Mouse (Mus musculus): Measurements from ENCODE around the gene Ky. TPM values are rescaled to one million over a fixed set of nuclear protein-coding genes. Genes with fewer than 3 reads are reported as not detected.

Gene Ky
- polyA plus RNA-seq, 1 experiment from 2014 or later = 0.36 TPM

DNA sequence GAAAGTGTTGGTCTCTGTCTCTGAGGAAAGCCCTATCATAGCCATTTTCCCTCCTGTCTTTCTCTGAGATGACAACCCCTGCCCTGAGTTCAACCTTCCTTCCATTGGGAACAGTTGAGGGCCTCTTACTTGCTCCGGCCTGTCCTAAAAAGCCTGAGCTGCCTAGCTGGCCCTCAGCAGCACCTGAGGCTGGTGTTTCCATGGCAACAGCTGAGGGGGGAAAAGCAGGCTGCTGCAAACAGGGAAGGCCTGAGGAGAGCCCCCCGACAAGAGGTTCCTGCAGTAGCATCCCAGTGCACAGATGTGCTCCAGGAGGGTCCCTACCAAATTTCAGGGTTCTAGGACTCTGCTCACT is 38.2 kb downstream of the Ky start:
- WGBS = 46% methylated on average over 2 of the region's 2 CpGs
- H3K27ac ChIP-seq = no peak overlapping the region
- peaks cover 19% of the 10 kb centered on the region for H3K4me1 ChIP-seq
- ATAC-seq (ENCODE audit: borderline replicate concordance, extremely low read depth, low FRiP score, low TSS enrichment) = peak; percentile 15; the same call in 1 of the 2 replicates
- peaks cover 20% of the 10 kb centered on the region; the same call in 1 of the 2 replicates for H3K27me3 ChIP-seq
- no peak overlapping the region for H3K4me3 ChIP-seq
- H3K36me3 ChIP-seq = no peaks in the 10 kb centered on the region
- no peaks in the 10 kb centered on the region for H3K9me3 ChIP-seq
- no peak overlapping the region for H3K9ac ChIP-seq
- no peak overlapping the region for H3K4me2 ChIP-seq

GRCm38 (mm10) chr9:102544116-102544772 is 38.7 kb downstream of the Ky start:
- H3K9ac ChIP-seq = no peak overlapping the region
- 15% methylated on average over 11 of the region's 11 CpGs for WGBS

GRCm38 (mm10) chr9:102544773-102545366 is 39.3 kb downstream of the Ky start:
- Histone ChIP-seq H3K4me3 (peak overlapping the region; percentile 32), H3K27me3 (peaks cover 20% of the 10 kb centered on the region; the same call in 1 of the 2 replicates), H3K9me3 (no peaks in the 10 kb centered on the region), H3K36me3 (no peaks in the 10 kb centered on the region), H3K9ac (no peak overlapping the region), H3K27ac (no peak overlapping the region), H3K4me1 (peaks cover 19% of the 10 kb centered on the region), H3K4me2 (peak overlapping the region; percentile 69)
- peak; percentile 49; the same call in 1 of the 2 replicates for ATAC-seq (ENCODE audit: borderline replicate concordance, extremely low read depth, low FRiP score, low TSS enrichment)
- WGBS = under 1% methylated on average over 26 of the region's 26 CpGs

More at GRCm38 (mm10) chr9:102544116-102544772, 38.7 kb downstream of the Ky start:
- H3K9me3 ChIP-seq = no peaks in the 10 kb centered on the region
- no peaks in the 10 kb centered on the region for H3K36me3 ChIP-seq
- no peak overlapping the region for H3K27ac ChIP-seq
- H3K4me3 ChIP-seq = peak overlapping the region; percentile 32
- H3K4me1 ChIP-seq = peaks cover 19% of the 10 kb centered on the region
- peaks cover 20% of the 10 kb centered on the region; the same call in 1 of the 2 replicates for H3K27me3 ChIP-seq
- H3K4me2 ChIP-seq = peak overlapping the region; percentile 69
- peak; percentile 58; the same call in 1 of the 2 replicates for ATAC-seq (ENCODE audit: borderline replicate concordance, extremely low read depth, low FRiP score, low TSS enrichment)

GRCm38 (mm10) chr9:102545406-102546255 is 40.1 kb downstream of the Ky start:
- peaks cover 20% of the 10 kb centered on the region; the same call in 1 of the 2 replicates for H3K27me3 ChIP-seq
- peak overlapping the region; percentile 69; the same call in 1 of the 2 replicates for H3K4me2 ChIP-seq
- no peak for ATAC-seq (ENCODE audit: borderline replicate concordance, extremely low read depth, low FRiP score, low TSS enrichment)

GRCm38 (mm10) chr9:102546256-102547027 is 40.9 kb downstream of the Ky start:
- Histone ChIP-seq H3K4me2 (no peak overlapping the region), H3K4me3 (no peak overlapping the region), H3K36me3 (no peaks in the 10 kb centered on the region), H3K27ac (no peak overlapping the region), H3K27me3 (peaks cover 20% of the 10 kb centered on the region; the same call in 1 of the 2 replicates), H3K9ac (no peak overlapping the region), H3K4me1 (peaks cover 20% of the 10 kb centered on the region), H3K9me3 (no peaks in the 10 kb centered on the region)
- 48% methylated on average over 20 of the region's 20 CpGs for WGBS
- ATAC-seq (ENCODE audit: borderline replicate concordance, extremely low read depth, low FRiP score, low TSS enrichment) = no peak

More at GRCm38 (mm10) chr9:102545406-102546255, 40.1 kb downstream of the Ky start:
- H3K4me3 ChIP-seq = no peak overlapping the region
- H3K27ac ChIP-seq = no peak overlapping the region
- peaks cover 19% of the 10 kb centered on the region for H3K4me1 ChIP-seq
- 30% methylated on average over 22 of the region's 22 CpGs for WGBS
- no peak overlapping the region for H3K9ac ChIP-seq
- no peaks in the 10 kb centered on the region for H3K9me3 ChIP-seq
- H3K36me3 ChIP-seq = no peaks in the 10 kb centered on the region

GRCm38 (mm10) chr9:102547028-102547354 is 41.4 kb downstream of the Ky start:
- no peak overlapping the region for H3K4me3 ChIP-seq
- H3K9me3 ChIP-seq = no peaks in the 10 kb centered on the region
- peaks cover 20% of the 10 kb centered on the region; the same call in 1 of the 2 replicates for H3K27me3 ChIP-seq
- no peaks in the 10 kb centered on the region for H3K36me3 ChIP-seq
- H3K4me1 ChIP-seq = peaks cover 25% of the 10 kb centered on the region
- ATAC-seq (ENCODE audit: borderline replicate concordance, extremely low read depth, low FRiP score, low TSS enrichment) = no peak
- H3K27ac ChIP-seq = no peak overlapping the region
- no peak overlapping the region for H3K9ac ChIP-seq
- 73% methylated on average over 7 of the region's 7 CpGs for WGBS
- no peak overlapping the region for H3K4me2 ChIP-seq

DNA sequence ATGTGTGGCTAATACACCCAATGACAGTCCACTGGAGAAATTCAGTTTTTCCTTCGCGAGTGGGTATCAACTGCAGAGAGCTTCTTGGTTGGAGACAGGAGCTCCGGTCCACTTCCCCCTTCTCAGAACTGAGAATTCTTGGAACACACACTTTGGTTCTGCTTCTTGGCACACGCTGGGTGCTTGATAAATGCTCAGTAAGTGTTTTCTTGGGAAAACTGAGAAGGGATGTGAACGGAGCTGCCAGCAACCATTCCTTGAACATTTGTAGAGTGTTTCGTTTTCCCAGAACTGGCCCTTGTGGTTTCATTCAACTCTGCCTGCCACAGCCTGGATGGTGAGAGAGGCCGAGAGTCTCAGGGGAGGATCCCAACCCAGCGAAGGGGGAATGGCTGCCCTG is 43.7 kb downstream of the Ky start:
- WGBS = 66% methylated on average over 8 of the region's 8 CpGs
- no peaks in the 10 kb centered on the region for H3K9me3 ChIP-seq
- ATAC-seq (ENCODE audit: borderline replicate concordance, extremely low read depth, low FRiP score, low TSS enrichment) = no peak
- H3K9ac ChIP-seq = no peak overlapping the region
- no peak overlapping the region for H3K4me3 ChIP-seq
- H3K27ac ChIP-seq = no peak overlapping the region
- H3K4me1 ChIP-seq = peaks cover 22% of the 10 kb centered on the region
- no peaks in the 10 kb centered on the region for H3K36me3 ChIP-seq
- H3K4me2 ChIP-seq = no peak overlapping the region
- H3K27me3 ChIP-seq = peaks cover 20% of the 10 kb centered on the region; the same call in 1 of the 2 replicates

DNA sequence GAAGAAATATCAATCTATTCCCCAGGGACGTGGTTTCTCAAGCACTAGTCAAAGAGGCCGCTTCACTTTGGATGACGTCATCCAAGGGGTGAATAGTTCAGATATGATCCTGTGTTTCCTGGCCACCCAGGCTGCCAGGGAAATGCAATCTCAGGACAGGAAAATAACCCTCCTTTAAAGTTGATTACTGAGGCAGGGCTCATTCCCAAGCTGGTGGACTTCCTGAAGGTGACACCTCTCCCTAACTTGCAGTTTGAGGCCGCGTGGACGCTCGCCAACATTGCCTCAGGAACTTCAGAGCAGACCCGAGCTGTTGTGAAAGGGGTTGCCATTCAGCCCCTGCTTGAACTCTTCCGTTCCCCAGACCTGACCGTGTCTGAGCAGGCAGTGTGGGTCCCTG is 46.2 kb downstream of the Ky start:
- Histone ChIP-seq H3K4me3 (no peak overlapping the region), H3K9ac (no peak overlapping the region), H3K4me1 (0 out of 2 replicates have a peak, but pooled peaks cover 6% of the 10 kb centered on the region), H3K27me3 (peaks cover 14% of the 10 kb centered on the region; the same call in 1 of the 2 replicates), H3K36me3 (no peaks in the 10 kb centered on the region), H3K4me2 (no peak overlapping the region), H3K27ac (no peak overlapping the region), H3K9me3 (no peaks in the 10 kb centered on the region)
- 30% methylated on average over 10 of the region's 10 CpGs for WGBS
- ATAC-seq (ENCODE audit: borderline replicate concordance, extremely low read depth, low FRiP score, low TSS enrichment) = no peak

- no peak for ATAC-seq (ENCODE audit: borderline replicate concordance, extremely low read depth, low FRiP score, low TSS enrichment)
- Histone ChIP-seq H3K9me3 (no peaks in the 10 kb centered on the region), H3K36me3 (no peaks in the 10 kb centered on the region), H3K4me2 (no peak overlapping the region), H3K9ac (no peak overlapping the region), H3K4me3 (no peak overlapping the region), H3K27me3 (no peaks in the 10 kb centered on the region), H3K27ac (no peak overlapping the region), H3K4me1 (0 out of 2 replicates have a peak, but pooled peaks cover 6% of the 10 kb centered on the region)
- 81% methylated on average over 3 of the region's 3 CpGs for WGBS
Measured at GRCm38 (mm10) chr9:102553781-102554180, 48.2 kb downstream of the Ky start.

DNA sequence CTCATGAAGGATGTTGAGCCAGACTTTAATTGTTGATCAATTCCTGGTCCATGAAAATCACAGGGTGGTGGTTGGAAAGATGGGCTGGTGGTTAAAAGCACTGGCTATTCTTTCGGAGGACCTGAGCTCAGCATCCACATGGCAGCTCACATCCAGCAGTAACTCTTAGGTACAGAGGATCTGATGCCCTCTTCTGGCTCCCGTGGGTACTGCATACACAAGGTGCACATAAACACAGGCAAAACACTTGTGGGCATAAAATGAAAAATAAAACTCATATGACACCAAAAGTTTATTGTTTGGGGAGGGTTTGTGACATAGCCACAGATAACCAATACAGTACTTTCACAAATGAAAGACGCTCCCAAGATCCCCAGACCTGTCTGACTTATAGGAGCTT is 52.9 kb downstream of the Ky start:
- H3K9ac ChIP-seq = no peak overlapping the region
- no peak overlapping the region for H3K4me2 ChIP-seq
- ATAC-seq (ENCODE audit: borderline replicate concordance, extremely low read depth, low FRiP score, low TSS enrichment) = no peak
- no peak overlapping the region for H3K4me3 ChIP-seq
- no peak overlapping the region for H3K27ac ChIP-seq
- H3K9me3 ChIP-seq = no peaks in the 10 kb centered on the region
- no peaks in the 10 kb centered on the region for H3K27me3 ChIP-seq
- no peaks in the 10 kb centered on the region for H3K4me1 ChIP-seq
- no peaks in the 10 kb centered on the region for H3K36me3 ChIP-seq
- 93% methylated on average over 3 of the region's 3 CpGs for WGBS

DNA sequence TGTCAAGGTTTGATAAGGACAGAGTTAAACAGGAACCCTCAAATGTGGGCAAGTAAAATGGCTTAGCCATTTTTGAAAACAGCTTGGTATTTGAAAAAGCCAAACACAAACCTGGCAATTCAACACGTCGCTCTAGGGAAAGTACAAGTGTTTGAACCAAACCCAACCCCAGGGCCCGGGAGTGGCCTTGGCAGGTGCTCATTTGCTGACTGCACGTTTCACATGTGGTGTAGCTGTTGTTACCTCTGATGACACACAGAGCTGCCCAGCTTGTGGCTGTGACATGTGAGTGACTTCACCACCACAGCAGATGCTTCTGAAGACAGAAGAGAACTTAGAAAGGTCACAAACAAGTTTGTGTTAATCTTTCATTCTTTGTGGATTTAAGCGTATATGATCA is 67.3 kb downstream of the Ky start:
- Histone ChIP-seq H3K9ac (no peak overlapping the region), H3K4me1 (no peaks in the 10 kb centered on the region), H3K27me3 (no peaks in the 10 kb centered on the region), H3K36me3 (no peaks in the 10 kb centered on the region), H3K9me3 (no peaks in the 10 kb centered on the region), H3K4me2 (no peak overlapping the region), H3K4me3 (no peak overlapping the region), H3K27ac (no peak overlapping the region)
- ATAC-seq (ENCODE audit: borderline replicate concordance, extremely low read depth, low FRiP score, low TSS enrichment) = no peak
- 53% methylated on average over 5 of the region's 5 CpGs for WGBS
